Mouse (Mus musculus) testis, adult 2 months (tissue): ENCODE data around the gene 1700061G19Rik. TPM values are rescaled to one million over a fixed set of nuclear protein-coding genes. Genes with fewer than 3 reads are reported as not detected.

ENCODE experiments used
- H3K27ac ChIP-seq: fragments of 200-500 bp; 2 replicates; pipeline ENCODE4 v1.5.1; 2012; ENCODE audit warnings: low read depth, low read length; ENCODE audit not compliant: control insufficient read depth, insufficient read depth
- H3K27me3 ChIP-seq: fragments of 200-500 bp; 2 replicates; pipeline ENCODE4 v1.6.1; 2012; ENCODE audit warnings: mild to moderate bottlenecking, low read length, moderate library complexity; ENCODE audit not compliant: control insufficient read depth, insufficient read depth
- H3K36me3 ChIP-seq: fragments of 200-500 bp; 2 replicates; pipeline ENCODE4 v1.6.1; 2012; ENCODE audit warnings: mild to moderate bottlenecking, low read length; ENCODE audit not compliant: control insufficient read depth, insufficient read depth
- H3K4me1 ChIP-seq: fragments of 200-500 bp; 2 replicates; pipeline ENCODE4 v1.6.1; 2012; ENCODE audit warnings: low read length; ENCODE audit not compliant: control insufficient read depth, insufficient read depth
- H3K4me3 ChIP-seq: fragments of 200-500 bp; 2 replicates; pipeline ENCODE4 v1.5.1; 2012; ENCODE audit warnings: low read depth, mild to moderate bottlenecking, low read length, moderate library complexity, mixed read lengths; ENCODE audit not compliant: control insufficient read depth
- CTCF ChIP-seq: fragments of 200-500 bp; IDR thresholded peaks from 2 replicates; pipeline ENCODE4 v1.5.1; 2012; ENCODE audit warnings: low read depth, mild to moderate bottlenecking, inconsistent platforms, low read length, moderate library complexity; ENCODE audit not compliant: control insufficient read depth, insufficient read depth, insufficient replicate concordance
- POLR2A ChIP-seq: fragments of 200-500 bp; IDR thresholded peaks from 2 replicates; pipeline ENCODE4 v1.6.1; 2012; ENCODE audit warnings: low read depth, mild to moderate bottlenecking, inconsistent platforms, low read length, moderate library complexity; ENCODE audit not compliant: control insufficient read depth
- polyA plus RNA-seq: library from polyadenylated mRNA; depleted of rRNA; stranded (reverse); fragments of >200 nt; gene quantifications from 2 replicates; pipeline ENCODE4 v1.2.3, GENCODE M21; 2012

The 1700061G19Rik gene
- polyA plus RNA-seq, 1 experiment = 157 TPM

- peak overlapping the region; percentile 80 for H3K4me3 ChIP-seq
These were observed 2.8 kb upstream of the 1700061G19Rik start for GRCm38 (mm10) chr17:56872512-56872911.

GRCm38 (mm10) chr17:56874237-56874636 is 1.0 kb upstream of the 1700061G19Rik start, which contains the start of gene Acsbg2:
Gene Acsbg2, minus strand, starts transcription at chr17:56874447.
- Histone ChIP-seq H3K27me3 (no peaks in the 10 kb centered on the region), H3K4me3 (peak within 1 kb of the TSS; percentile 85), H3K4me1 (peaks cover 11% of the 10 kb centered on the region), H3K27ac (0 out of 2 replicates have a peak within 1 kb of the TSS, but pooled peaks have one; percentile 10), H3K36me3 (no peaks in the 10 kb centered on the region)
- no peak for TF ChIP-seq CTCF
- TF ChIP-seq POLR2A = peak; percentile 50; the same call in 1 of the 2 replicates

More at GRCm38 (mm10) chr17:56872512-56872911, 2.8 kb upstream of the 1700061G19Rik start:
- Histone ChIP-seq H3K27me3 (no peaks in the 10 kb centered on the region), H3K27ac (no peak overlapping the region), H3K36me3 (no peaks in the 10 kb centered on the region), H3K4me1 (peaks cover 11% of the 10 kb centered on the region)
- TF ChIP-seq POLR2A (no peak), CTCF (no peak)

- no peak overlapping the region for H3K27ac ChIP-seq
- H3K4me3 ChIP-seq = peak overlapping the region; percentile 85
- no peak for TF ChIP-seq POLR2A
- peaks cover 5% of the 10 kb centered on the region for H3K4me1 ChIP-seq
- no peaks in the 10 kb centered on the region for H3K27me3 ChIP-seq
- no peaks in the 10 kb centered on the region for H3K36me3 ChIP-seq
These were observed 1.2 kb downstream of the 1700061G19Rik start for GRCm38 (mm10) chr17:56876465-56876864.

GRCm38 (mm10) chr17:56876981-56877380 is 1.7 kb downstream of the 1700061G19Rik start:
- no peak for TF ChIP-seq POLR2A
- no peak for TF ChIP-seq CTCF
- no peaks in the 10 kb centered on the region for H3K27me3 ChIP-seq
- H3K4me1 ChIP-seq = peaks cover 8% of the 10 kb centered on the region
- H3K36me3 ChIP-seq = no peaks in the 10 kb centered on the region
- no peak overlapping the region for H3K27ac ChIP-seq
- peak overlapping the region; percentile 85 for H3K4me3 ChIP-seq

- H3K27ac ChIP-seq = no peak overlapping the region
- peak overlapping the region; percentile 85 for H3K4me3 ChIP-seq
These were observed 2.1 kb downstream of the 1700061G19Rik start for GRCm38 (mm10) chr17:56877426-56877825.

GRCm38 (mm10) chr17:56883612-56884011 is 8.3 kb downstream of the 1700061G19Rik start:
- H3K27ac ChIP-seq = 0 out of 2 replicates have a peak overlapping the region, but pooled peaks have one; percentile 15
- no peaks in the 10 kb centered on the region for H3K27me3 ChIP-seq
- peaks cover 23% of the 10 kb centered on the region for H3K4me1 ChIP-seq
- no peaks in the 10 kb centered on the region for H3K36me3 ChIP-seq
- H3K4me3 ChIP-seq = peak overlapping the region; percentile 76
- TF ChIP-seq CTCF = no peak
- no peak for TF ChIP-seq POLR2A

More at GRCm38 (mm10) chr17:56877426-56877825, 2.1 kb downstream of the 1700061G19Rik start:
- Histone ChIP-seq H3K27me3 (no peaks in the 10 kb centered on the region), H3K4me1 (peaks cover 9% of the 10 kb centered on the region), H3K36me3 (no peaks in the 10 kb centered on the region)
- TF ChIP-seq POLR2A (no peak), CTCF (no peak)

GRCm38 (mm10) chr17:56884331-56884730 is 9.1 kb downstream of the 1700061G19Rik start:
- H3K27ac ChIP-seq = no peak overlapping the region
- H3K4me3 ChIP-seq = peak overlapping the region; percentile 47
- H3K36me3 ChIP-seq = no peaks in the 10 kb centered on the region
- no peak for TF ChIP-seq CTCF
- no peak for TF ChIP-seq POLR2A
- no peaks in the 10 kb centered on the region for H3K27me3 ChIP-seq
- H3K4me1 ChIP-seq = peaks cover 23% of the 10 kb centered on the region

- Histone ChIP-seq H3K27ac (no peak overlapping the region), H3K4me1 (peaks cover 23% of the 10 kb centered on the region), H3K36me3 (no peaks in the 10 kb centered on the region), H3K4me3 (peak overlapping the region; percentile 47), H3K27me3 (no peaks in the 10 kb centered on the region)
- TF ChIP-seq CTCF (no peak), POLR2A (no peak)
These were observed 9.5 kb downstream of the 1700061G19Rik start for GRCm38 (mm10) chr17:56884809-56885208.
